Mouse (Mus musculus) T-helper 1 cell (primary cell): ENCODE results near the gene Lzts2.

ENCODE experiments used
- in situ Hi-C: fragments of 300-600 bp; cut with MboI, MseI; formaldehyde crosslinking; loops from one replicate; pipeline ENCODE4 v1.15.1; 2025; ENCODE audit warnings: high pct_unique_total_duplicates

Gene Lzts2

GRCm38 (mm10) chr19:45014335-45014971, at the start of gene Lzts2:
TSS of gene Lzts2 (plus strand) at chr19:45014414.
- in situ Hi-C loops = no loop called here

- in situ Hi-C loops = no loop called here
Observed at GRCm38 (mm10) chr19:44965978-44966377, 48.2 kb upstream of the Lzts2 start.

GRCm38 (mm10) chr19:44968329-44968728, 45.9 kb upstream of the Lzts2 start:
- in situ Hi-C loops = no loop called here

- in situ Hi-C loops = loop anchor here (5.0 kb wide), 1 partner anchor 39 kb away; no protein-coding TSS in a partner anchor
Observed at GRCm38 (mm10) chr19:44976636-44977035, 37.6 kb upstream of the Lzts2 start.

- in situ Hi-C loops = loop anchor here (5.0 kb wide), 1 partner anchor 40 kb away; no protein-coding TSS in a partner anchor
Observed at GRCm38 (mm10) chr19:44977148-44977547, 37.1 kb upstream of the Lzts2 start.

GRCm38 (mm10) chr19:44980787-44981186, 33.4 kb upstream of the Lzts2 start:
- in situ Hi-C loops = no loop called here

- in situ Hi-C loops = no loop called here
Observed at GRCm38 (mm10) chr19:44982477-44983115, 31.6 kb upstream of the Lzts2 start.

- in situ Hi-C loops = no loop called here
Observed at GRCm38 (mm10) chr19:44983366-44983765, 30.8 kb upstream of the Lzts2 start.

- in situ Hi-C loops = no loop called here
Observed at GRCm38 (mm10) chr19:44984420-44984819, 29.8 kb upstream of the Lzts2 start.

GRCm38 (mm10) chr19:44985159-44985988, 28.8 kb upstream of the Lzts2 start:
- in situ Hi-C loops = no loop called here

GRCm38 (mm10) chr19:44987004-44987403, 27.2 kb upstream of the Lzts2 start:
- in situ Hi-C loops = no loop called here

- in situ Hi-C loops = no loop called here
Observed at GRCm38 (mm10) chr19:44987851-44988250, 26.4 kb upstream of the Lzts2 start.

GRCm38 (mm10) chr19:44988321-44988720, 25.9 kb upstream of the Lzts2 start:
- in situ Hi-C loops = no loop called here

- in situ Hi-C loops = no loop called here
Observed at GRCm38 (mm10) chr19:44988831-44989566, 25.2 kb upstream of the Lzts2 start, which contains the start of gene Sema4g. TSS of gene Sema4g (plus strand) at chr19:44989101.

- in situ Hi-C loops = no loop called here
Observed at GRCm38 (mm10) chr19:44989567-44990495, 24.4 kb upstream of the Lzts2 start.

- in situ Hi-C loops = no loop called here
Observed at GRCm38 (mm10) chr19:44991031-44991430, 23.2 kb upstream of the Lzts2 start.

GRCm38 (mm10) chr19:44992246-44992645, 22.0 kb upstream of the Lzts2 start:
- in situ Hi-C loops = no loop called here

- in situ Hi-C loops = no loop called here
Observed at GRCm38 (mm10) chr19:44992712-44993111, 21.5 kb upstream of the Lzts2 start.

GRCm38 (mm10) chr19:44997786-44998185, 16.4 kb upstream of the Lzts2 start:
- in situ Hi-C loops = no loop called here

GRCm38 (mm10) chr19:44999647-45000046, 14.6 kb upstream of the Lzts2 start:
- in situ Hi-C loops = no loop called here

GRCm38 (mm10) chr19:45002301-45002700, 11.9 kb upstream of the Lzts2 start:
- in situ Hi-C loops = no loop called here
